Mouse (Mus musculus) midbrain, postnatal 0 days (tissue): Measurements from ENCODE around the gene Mindy4. TPM values are rescaled to one million over a fixed set of nuclear protein-coding genes. Genes with fewer than 3 reads are reported as not detected.

ENCODE experiments used
- ATAC-seq: fragments of 200-750 bp; cut with Nextera tagmentation; 2 replicates; pipeline ENCODE4 v1.8.0; 2017; ENCODE audit warnings: moderate number of reproducible peaks, mild to moderate bottlenecking, moderate TSS enrichment, moderate library complexity; ENCODE audit not compliant: low FRiP score
- DNase-seq: peaks from one replicate; pipeline ENCODE4 v3.0.0-alpha.2; 2015; ENCODE audit warnings: low spot score
- H3K27ac ChIP-seq: fragments of 300-500 bp; sonication (generic); 2 replicates; pipeline ENCODE4 v1.5.1; 2014; ENCODE audit warnings: low read depth, mild to moderate bottlenecking, low read length, mixed read lengths
- H3K27me3 ChIP-seq: fragments of 300-500 bp; sonication (generic); 2 replicates; pipeline ENCODE4 v1.6.1; 2014; ENCODE audit warnings: low read length, control low read depth, mixed read lengths; ENCODE audit not compliant: insufficient read depth
- H3K36me3 ChIP-seq: fragments of 300-500 bp; sonication (generic); 2 replicates; pipeline ENCODE4 v1.6.1; 2014; ENCODE audit warnings: low read length, control low read depth, mixed read lengths; ENCODE audit not compliant: insufficient read depth
- H3K4me1 ChIP-seq: fragments of 300-500 bp; sonication (generic); 2 replicates; pipeline ENCODE4 v1.6.1; 2014; ENCODE audit warnings: mild to moderate bottlenecking, control low read depth, antibody characterized with exemption, low read length, mixed read lengths; ENCODE audit not compliant: insufficient read depth
- H3K4me2 ChIP-seq: fragments of 300-500 bp; sonication (generic); 2 replicates; pipeline ENCODE4 v1.6.1; 2014; ENCODE audit warnings: low read depth, mild to moderate bottlenecking, low read length, mixed read lengths; ENCODE audit not compliant: poor library complexity, severe bottlenecking
- H3K4me3 ChIP-seq: fragments of 300-500 bp; sonication (generic); 2 replicates; pipeline ENCODE4 v1.5.1; 2014; ENCODE audit warnings: low read depth, mild to moderate bottlenecking, low read length, moderate library complexity
- H3K9ac ChIP-seq: fragments of 300-500 bp; sonication (generic); replicated peaks from 2 replicates; pipeline ENCODE4 v1.6.1; 2014; ENCODE audit warnings: mild to moderate bottlenecking, low read length, moderate library complexity, mixed read lengths; ENCODE audit not compliant: poor library complexity, severe bottlenecking
- H3K9me3 ChIP-seq: fragments of 300-500 bp; sonication (generic); 2 replicates; pipeline ENCODE4 v1.6.1; 2016; ENCODE audit warnings: low read length, control low read depth
- CTCF ChIP-seq: IDR thresholded peaks from 2 replicates; pipeline ENCODE4 v1.5.1; 2016; ENCODE audit warnings: antibody characterized with exemption, mild to moderate bottlenecking
- WGBS: fragments of 180-500 bp; shearing (Covaris S2); extraction: QIAGEN DNeasy Blood & Tissue Kit; methylation state at CpG from one replicate; pipeline ENCODE4 v1.1.7; 2014; 5-methylcytosine and 5-hydroxymethylcytosine counted together
- polyA plus RNA-seq: library from polyadenylated mRNA; unstranded; fragments of >200 nt; fragmentation: Nextera tagmentation; extraction: Ambion mirVana; gene quantifications from 2 replicates; pipeline ENCODE4 v1.2.1, GENCODE M21; 2015
- total RNA-seq: library from RNA; depleted of rRNA; stranded (reverse); fragments of >200 nt; gene quantifications from 2 replicates; pipeline ENCODE4 v1.2.3, GENCODE M21; 2014

Gene Mindy4
- total and polyA plus RNA-seq, 2 experiments from 2014 or later: 8.8 to 10.0 TPM

DNA sequence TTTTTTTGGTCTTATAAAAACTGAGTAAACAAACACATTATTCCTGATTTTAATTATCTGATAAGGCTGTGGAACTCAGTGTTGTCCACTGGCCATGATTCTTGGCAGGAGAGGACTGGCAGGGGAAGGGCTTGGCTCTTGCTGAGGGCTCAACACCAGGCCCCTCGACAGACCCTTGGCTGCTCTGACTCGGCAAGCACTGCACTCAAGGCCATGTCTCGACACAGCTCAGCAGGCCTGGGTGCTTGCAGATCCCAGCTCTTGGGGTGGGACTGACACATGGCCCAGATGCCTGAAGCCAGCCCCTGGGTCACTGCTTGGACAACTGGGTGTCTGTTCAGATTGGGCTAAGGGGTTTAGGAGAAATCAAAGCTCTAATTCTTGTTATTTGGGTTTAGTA lies 11.4 kb downstream of the Mindy4 start:
- DNase-seq (no peak), ATAC-seq (no peak)
- Histone ChIP-seq H3K4me1 (no peaks in the 10 kb centered on the region), H3K9me3 (no peaks in the 10 kb centered on the region), H3K9ac (no peak overlapping the region), H3K27ac (no peak overlapping the region), H3K4me2 (no peak overlapping the region), H3K27me3 (no peaks in the 10 kb centered on the region), H3K4me3 (no peak overlapping the region), H3K36me3 (peaks cover 15% of the 10 kb centered on the region)
- 72% methylated on average over 3 of the region's 3 CpGs for WGBS
- TF ChIP-seq CTCF: no peak

DNA sequence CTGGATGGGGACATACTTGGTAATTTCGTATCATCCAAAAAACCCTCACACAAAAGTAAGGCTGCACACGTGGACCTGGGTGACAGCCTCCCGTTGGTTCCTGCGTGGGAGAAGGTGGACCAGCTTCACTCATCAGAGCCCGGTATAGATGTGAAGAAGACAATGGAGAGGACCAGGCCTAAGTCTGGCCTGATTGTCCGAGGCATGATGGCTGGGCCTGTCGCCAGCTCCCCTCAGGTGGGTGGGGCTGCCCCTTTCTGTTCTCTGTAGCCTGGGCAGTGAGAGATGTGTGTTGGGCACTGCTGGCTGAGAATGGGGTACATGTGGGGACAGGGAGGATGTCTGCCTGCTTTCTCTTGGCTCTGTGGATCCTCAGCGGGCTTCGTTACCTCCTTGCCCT lies 15.0 kb downstream of the Mindy4 start:
- 90% methylated on average over 9 of the region's 9 CpGs for WGBS
- H3K4me2 ChIP-seq: no peak overlapping the region
- H3K9me3 ChIP-seq: no peaks in the 10 kb centered on the region
- no peak overlapping the region for H3K4me3 ChIP-seq
- H3K9ac ChIP-seq: no peak overlapping the region
- DNase-seq: no peak
- no peak overlapping the region for H3K27ac ChIP-seq
- H3K27me3 ChIP-seq: no peaks in the 10 kb centered on the region
- H3K36me3 ChIP-seq: peaks cover 16% of the 10 kb centered on the region
- H3K4me1 ChIP-seq: no peaks in the 10 kb centered on the region
- ATAC-seq: no peak
- TF ChIP-seq CTCF: no peak

DNA sequence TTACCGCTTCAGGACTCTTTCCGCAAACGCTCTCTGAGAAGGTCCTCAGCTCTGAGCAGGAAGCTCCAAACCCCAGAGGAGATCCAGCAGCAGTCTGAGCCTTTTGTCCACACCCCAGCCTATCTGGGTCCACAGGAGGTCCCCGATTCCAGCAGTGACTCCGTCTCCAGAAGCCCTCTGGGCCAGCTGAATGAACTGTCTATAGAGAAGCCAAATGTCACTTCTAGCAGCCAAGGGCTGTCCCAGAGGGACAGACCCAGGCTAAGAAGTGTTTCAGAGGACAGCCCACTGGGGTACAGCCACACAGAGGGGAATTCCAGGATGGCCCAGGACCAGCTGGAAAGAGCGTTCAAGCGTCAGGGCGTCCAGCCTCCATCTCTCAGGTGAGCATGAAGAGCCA lies 20.8 kb downstream of the Mindy4 start:
- no peak for ATAC-seq
- 96% methylated on average over 8 of the region's 8 CpGs for WGBS

DNA sequence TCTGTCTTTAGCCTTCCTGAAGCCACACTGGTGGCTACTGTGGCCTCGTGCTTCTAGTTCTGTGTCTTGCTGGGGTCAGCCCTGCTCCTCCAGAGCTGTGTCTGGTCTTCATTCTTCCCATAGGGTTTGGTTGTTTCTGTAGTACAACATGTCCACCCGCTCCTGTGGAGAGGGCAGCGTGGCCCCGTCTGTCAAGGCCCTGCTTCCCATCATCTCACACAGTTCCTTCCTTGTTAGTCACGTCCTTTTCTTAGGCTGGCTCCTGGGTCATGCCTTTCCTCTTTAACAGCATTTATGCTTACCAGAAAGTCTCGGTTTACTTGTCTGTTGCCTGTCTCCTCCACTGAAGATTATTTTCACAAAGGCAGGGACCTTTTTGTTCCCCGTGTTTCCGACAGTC lies 26.9 kb downstream of the Mindy4 start:
- TF ChIP-seq CTCF: no peak
- WGBS: 81% methylated on average over 8 of the region's 8 CpGs
- H3K4me2 ChIP-seq: no peak overlapping the region
- H3K36me3 ChIP-seq: peaks cover 5% of the 10 kb centered on the region; the same call in 1 of the 2 replicates
- H3K9ac ChIP-seq: no peak overlapping the region
- DNase-seq: no peak
- H3K9me3 ChIP-seq: no peaks in the 10 kb centered on the region
- no peak overlapping the region for H3K4me3 ChIP-seq
- ATAC-seq: no peak
- no peaks in the 10 kb centered on the region for H3K4me1 ChIP-seq
- H3K27me3 ChIP-seq: no peaks in the 10 kb centered on the region
- no peak overlapping the region for H3K27ac ChIP-seq

More for the DNA sequence above, 20.8 kb downstream of the Mindy4 start:
- H3K9me3 ChIP-seq: no peaks in the 10 kb centered on the region
- H3K4me1 ChIP-seq: no peaks in the 10 kb centered on the region
- no peak overlapping the region for H3K9ac ChIP-seq
- H3K36me3 ChIP-seq: peaks cover 14% of the 10 kb centered on the region
- no peak overlapping the region for H3K4me3 ChIP-seq
- no peak overlapping the region for H3K27ac ChIP-seq
- H3K4me2 ChIP-seq: no peak overlapping the region
- no peak for DNase-seq
- TF ChIP-seq CTCF: no peak
- no peaks in the 10 kb centered on the region for H3K27me3 ChIP-seq

DNA sequence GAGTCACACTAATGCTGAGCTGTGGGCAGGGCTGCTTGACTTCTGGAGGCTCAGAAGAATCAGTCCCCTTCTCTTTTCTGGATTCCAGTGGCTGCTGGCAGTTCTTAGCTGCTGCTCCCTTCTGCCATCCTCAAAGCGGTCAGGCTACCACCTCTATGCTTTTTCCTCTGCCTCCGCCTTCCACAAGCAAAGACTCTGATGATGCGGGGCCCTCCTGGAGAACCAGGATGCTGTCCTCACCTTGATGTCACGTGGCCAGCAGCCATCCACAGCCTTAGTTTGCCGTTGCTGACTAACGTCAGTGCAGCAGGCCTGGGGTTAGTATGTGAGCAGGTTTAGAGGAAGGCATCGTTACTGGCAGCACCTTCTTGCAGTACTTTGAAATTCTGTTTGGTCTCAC lies 28.9 kb downstream of the Mindy4 start:
- Histone ChIP-seq H3K27me3 (no peaks in the 10 kb centered on the region), H3K36me3 (peaks cover 5% of the 10 kb centered on the region; the same call in 1 of the 2 replicates), H3K9ac (no peak overlapping the region), H3K4me2 (no peak overlapping the region), H3K4me3 (no peak overlapping the region), H3K9me3 (no peaks in the 10 kb centered on the region), H3K4me1 (no peaks in the 10 kb centered on the region), H3K27ac (no peak overlapping the region)
- WGBS: 89% methylated on average over 7 of the region's 7 CpGs
- TF ChIP-seq CTCF: no peak
- ATAC-seq (no peak), DNase-seq (no peak)

DNA sequence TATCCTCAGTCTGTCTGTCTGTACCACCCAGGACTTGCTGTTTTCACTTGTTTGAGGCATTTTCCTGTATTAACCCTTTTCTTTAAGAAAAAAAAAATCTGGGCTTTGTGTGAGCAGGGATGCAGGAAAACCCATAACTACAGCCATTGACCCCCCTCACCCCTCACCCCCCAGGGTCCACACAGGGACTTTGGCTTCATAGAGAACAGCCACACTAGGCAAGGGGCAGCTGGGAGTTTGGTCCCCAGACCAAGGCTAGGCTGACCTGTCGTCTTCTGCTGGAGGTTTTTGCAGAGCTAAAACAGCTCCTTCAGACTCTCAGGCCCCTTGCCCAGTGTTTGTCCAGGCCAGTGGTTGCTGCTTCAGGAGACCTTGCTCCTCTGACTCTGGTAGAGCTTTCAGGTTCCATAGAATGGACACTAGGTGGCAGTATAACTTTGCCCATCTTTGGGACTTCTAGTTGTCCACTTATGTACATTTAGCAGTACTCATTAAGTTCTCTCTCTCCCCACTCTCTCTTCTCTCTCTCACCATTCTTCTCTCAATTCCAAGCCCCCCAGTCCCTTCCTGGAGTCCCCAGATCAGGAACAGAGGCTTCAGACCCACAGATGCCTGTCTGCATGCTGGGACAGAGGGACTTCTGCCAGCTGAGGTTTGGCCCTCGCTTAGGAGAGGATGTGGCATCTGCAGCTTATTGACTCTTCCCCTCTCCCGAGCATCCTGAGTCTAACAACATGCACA lies 29.5 kb downstream of the Mindy4 start:
- H3K4me1 ChIP-seq: no peaks in the 10 kb centered on the region
- WGBS: 65% methylated on average over 3 of the region's 3 CpGs
- peak; percentile 89 for TF ChIP-seq CTCF
- ATAC-seq (peak; percentile 66), DNase-seq (peak; percentile 94)
- H3K4me2 ChIP-seq: no peak overlapping the region
- peaks cover 5% of the 10 kb centered on the region; the same call in 1 of the 2 replicates for H3K36me3 ChIP-seq
- no peak overlapping the region for H3K9ac ChIP-seq
- H3K9me3 ChIP-seq: no peaks in the 10 kb centered on the region
- H3K27me3 ChIP-seq: no peaks in the 10 kb centered on the region
- no peak overlapping the region for H3K27ac ChIP-seq
- H3K4me3 ChIP-seq: no peak overlapping the region
